Mouse (Mus musculus) spleen, postnatal 10 days (tissue): ENCODE measurements around the gene Wfdc15b.

ENCODE experiments used
- DNase-seq, 2 experiments: peaks; one replicate each; pipeline ENCODE4 v3.0.0; 2021 to 2022; ENCODE audit warnings: low spot score in 2 of 2

The Wfdc15b gene

GRCm38 (mm10) chr2:164180124-164180523, 41.3 kb downstream of the Wfdc15b start:
- DNase-seq = peak in 1 of 2 experiments; percentile 52

DNA sequence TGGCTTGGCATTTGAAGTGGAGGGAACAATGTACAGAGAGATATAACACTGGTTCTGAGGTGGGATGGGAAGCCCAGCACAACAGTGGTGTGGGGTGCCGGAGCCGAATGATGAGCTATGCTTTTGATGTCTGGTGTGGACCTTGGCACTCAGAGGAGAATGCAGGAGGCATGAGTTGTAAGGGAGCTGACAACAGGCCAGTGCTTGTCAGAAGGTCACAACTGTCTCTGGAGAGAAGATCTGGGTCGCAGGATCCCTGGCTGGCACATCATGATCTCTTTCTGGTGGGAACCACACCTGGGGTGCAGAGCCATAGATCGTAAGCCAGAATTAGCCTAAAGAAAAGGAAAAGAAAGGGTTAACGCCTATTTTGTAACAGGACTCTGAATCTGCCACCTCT, 43.6 kb downstream of the Wfdc15b start:
- no peak for DNase-seq

DNA sequence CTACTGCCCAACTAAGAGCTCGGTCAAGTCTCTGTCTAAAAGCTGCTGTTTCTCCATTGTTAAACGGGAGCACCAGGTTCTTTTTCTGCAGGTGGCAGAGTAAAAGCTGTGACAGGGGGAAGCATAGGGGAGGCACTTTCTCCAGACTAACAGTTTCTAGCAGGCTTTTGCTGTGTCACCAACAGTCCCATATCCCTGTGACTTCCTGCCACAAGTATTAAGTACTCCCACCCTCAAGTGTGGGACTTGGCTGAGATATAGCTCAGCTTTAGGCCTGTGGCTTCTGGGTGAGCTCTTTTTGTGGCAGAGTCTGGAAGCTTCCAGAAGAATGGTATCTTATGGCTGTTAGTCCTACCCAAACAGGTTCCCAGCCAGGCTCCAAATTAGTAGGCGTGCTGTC, 45.6 kb downstream of the Wfdc15b start:
- no peak for DNase-seq

- DNase-seq = no peak
These were observed 46.6 kb downstream of the Wfdc15b start for GRCm38 (mm10) chr2:164174649-164175395.

- DNase-seq = no peak
These were observed 48.1 kb downstream of the Wfdc15b start for GRCm38 (mm10) chr2:164173394-164173793.

GRCm38 (mm10) chr2:164170902-164171301, 50.6 kb downstream of the Wfdc15b start, which contains the start of gene Kcns1:
Gene Kcns1, minus strand, starts transcription at chr2:164171113.
- DNase-seq = no peak

- no peak for DNase-seq
These were observed 51.1 kb downstream of the Wfdc15b start for GRCm38 (mm10) chr2:164170326-164170725.

DNA sequence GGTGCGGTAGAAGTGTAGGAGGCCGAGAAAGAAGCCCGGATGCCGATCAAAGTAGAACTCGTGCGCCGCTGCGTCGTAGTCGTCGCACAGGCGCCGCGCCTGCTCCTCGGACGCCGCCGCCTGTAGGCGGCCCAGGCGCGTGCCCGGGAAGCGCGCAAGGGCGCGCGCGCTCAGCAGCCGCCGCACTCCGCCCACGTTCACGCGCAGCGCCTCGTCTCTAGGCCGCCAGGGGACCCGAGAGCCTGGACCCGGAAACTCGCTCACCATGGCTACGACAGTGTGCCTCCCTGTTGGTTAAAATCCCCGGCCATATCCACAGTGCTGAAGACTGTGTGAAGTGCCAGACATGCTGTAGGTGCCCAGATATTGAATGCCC, 52.9 kb downstream of the Wfdc15b start:
- peak in 1 of 2 experiments; percentile 26 for DNase-seq

- no peak for DNase-seq
These were observed 53.5 kb downstream of the Wfdc15b start for GRCm38 (mm10) chr2:164167752-164168570.

DNA sequence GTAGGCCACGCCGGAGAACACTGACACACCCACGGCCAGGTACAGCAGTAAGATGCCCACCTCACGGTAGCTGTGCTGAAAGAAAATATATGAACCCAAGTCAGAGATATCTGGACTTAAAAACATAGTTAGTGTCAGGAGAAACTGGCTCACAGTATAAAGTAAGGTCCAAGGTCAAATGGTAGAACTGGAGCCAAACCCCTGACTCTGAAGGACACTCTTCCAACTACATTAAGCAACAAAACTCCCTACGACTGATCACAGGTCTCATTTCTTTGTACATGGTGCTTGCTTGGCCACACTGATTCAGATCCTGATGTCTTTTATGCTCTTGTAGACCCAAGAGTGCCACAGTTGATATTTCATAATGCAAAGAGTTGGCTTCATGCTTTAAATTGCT, 56.5 kb downstream of the Wfdc15b start:
- DNase-seq = no peak
